Mouse (Mus musculus): ENCODE results near the gene 2310057J18Rik.
"Not testable (repeated sequence)": the region's sequence is repeated elsewhere in the genome, so short reads cannot be mapped to it uniquely, and the experiment has no call there.

2310057J18Rik gene

DNA sequence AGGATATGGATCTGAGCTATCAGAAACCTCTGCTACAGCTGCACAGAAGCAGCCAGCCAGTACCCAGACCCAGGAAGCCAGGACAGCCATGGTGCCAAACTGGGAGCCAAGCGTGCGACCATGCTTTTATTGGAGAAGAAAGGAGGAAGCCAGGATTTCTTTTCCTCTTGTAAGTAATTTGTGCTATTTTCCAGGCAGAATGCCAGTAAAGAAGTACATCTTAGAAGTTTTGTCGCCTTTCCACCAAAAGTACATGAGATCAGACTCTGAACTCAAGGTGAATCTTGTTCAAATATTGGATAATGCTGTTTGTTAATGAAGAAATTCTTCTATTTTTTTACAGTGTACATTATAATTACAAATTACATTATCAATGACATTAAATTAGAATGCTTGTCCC is at the start of gene 2310057J18Rik:
TSS of gene 2310057J18Rik (minus strand) at position 101 of the 400 bp plus-strand sequence.
- no peak for DNase-seq (ENCODE audit: low spot score in 2 of 2)

DNA sequence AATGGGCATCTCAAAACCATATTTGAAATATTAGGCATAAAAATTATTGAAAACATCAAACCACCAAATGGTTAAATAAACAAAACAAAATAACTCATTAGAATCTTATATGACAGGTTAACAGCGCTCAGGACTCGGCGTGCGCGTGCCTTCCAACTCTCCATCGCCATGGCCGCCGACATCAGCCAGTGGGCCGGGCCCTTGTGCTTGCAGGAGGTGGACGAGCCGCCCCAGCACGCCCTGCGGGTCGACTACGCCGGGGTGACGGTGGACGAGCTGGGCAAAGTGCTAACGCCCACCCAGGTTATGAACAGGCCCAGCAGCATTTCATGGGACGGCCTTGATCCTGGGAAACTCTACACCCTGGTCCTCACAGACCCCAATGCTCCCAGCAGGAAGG is 43.9 kb upstream of the 2310057J18Rik start:
- not testable (repeated sequence) for DNase-seq (ENCODE audit: low spot score in 2 of 2)

DNA sequence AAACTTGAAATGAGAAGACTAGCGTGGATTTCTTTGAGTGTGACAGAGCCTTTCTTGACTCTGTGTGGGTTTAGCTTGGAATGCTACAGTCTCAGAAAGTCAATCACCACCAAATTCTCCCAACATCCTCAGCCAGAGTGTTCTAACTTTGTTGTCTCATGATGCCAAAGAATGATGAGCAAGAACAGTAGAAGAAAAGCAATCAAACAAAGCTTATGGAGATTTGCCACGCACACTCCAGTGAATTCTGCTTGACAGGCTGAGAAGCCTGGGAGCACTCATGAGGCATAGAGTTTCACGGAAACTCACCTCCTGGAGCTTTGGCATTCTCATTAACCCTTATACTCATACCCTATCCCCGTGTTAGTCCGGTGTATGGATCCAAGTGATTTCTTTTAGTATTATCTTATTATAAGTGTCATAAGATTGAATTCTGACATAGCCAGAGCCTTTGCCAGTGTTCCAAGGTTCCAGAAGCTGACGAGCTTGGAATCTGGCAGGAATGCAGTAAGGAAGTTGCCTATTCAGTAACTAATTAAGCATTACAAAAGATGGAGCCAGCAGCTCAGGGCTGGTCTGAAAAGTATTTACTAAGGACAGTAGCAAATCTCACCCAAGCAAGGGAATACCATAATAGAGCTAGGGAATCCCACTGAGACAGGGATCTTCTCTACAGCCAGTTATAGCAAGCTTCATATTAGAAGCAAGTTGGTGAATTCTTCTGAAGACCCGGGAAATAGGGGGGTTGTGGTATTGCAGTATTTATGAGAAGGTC is 33.6 kb upstream of the 2310057J18Rik start:
- no peak for DNase-seq (ENCODE audit: low spot score in 2 of 2)

GRCm38 (mm10) chr10:28997776-28998175 is 11.7 kb upstream of the 2310057J18Rik start:
- DNase-seq (ENCODE audit: low spot score in 2 of 2) = no peak

GRCm38 (mm10) chr10:28988990-28989389 is 2.9 kb upstream of the 2310057J18Rik start:
- no peak for DNase-seq (ENCODE audit: low spot score in 2 of 2)

- DNase-seq (ENCODE audit: low spot score in 2 of 2) = no peak
Observed at GRCm38 (mm10) chr10:28968189-28968588, 17.9 kb downstream of the 2310057J18Rik start.

DNA sequence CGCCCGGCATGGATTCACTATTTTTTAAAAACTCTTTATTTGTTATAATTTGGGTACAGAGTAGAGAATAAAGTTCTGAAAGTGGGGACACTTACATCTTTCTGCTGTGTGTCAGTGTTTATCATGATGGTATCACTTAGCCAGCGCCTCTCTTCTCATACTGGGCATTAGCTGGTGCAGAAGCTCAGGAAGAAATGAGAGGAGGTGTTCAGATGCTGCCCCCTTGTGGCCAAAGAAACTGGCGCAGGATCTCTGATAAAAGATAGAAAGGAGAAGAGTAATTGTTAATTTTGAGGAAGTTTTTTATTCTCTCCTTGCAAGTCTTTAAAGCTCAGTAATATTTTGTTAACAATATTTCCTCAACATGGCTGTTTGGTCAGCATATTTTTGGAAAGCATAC is 31.0 kb downstream of the 2310057J18Rik start:
- DNase-seq (ENCODE audit: low spot score in 2 of 2) = peak in 1 of 2 experiments; percentile 18

DNA sequence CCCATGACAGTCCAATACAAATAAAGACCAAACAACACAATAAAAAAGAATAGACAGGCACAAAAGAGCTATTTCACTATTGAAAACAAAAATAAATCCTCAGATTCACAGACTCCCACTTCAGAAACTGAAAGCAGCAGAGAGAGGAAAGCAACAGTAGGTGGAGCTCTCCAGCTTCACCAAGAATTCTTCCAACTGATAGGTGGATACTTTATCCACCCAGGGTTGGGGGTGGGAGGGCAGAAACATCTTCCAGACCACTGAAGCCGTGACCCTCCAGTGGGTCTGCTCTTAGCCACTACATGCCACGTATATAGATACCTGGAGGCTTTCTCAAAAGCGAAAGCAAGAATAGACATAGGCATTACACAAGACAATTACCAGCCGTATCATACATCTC is 31.6 kb downstream of the 2310057J18Rik start:
- no peak for DNase-seq (ENCODE audit: low spot score in 2 of 2)

Measured in urinary bladder, adult 18-20 months (tissue).